Mouse (Mus musculus): ENCODE data around the gene Skor1.

DNA sequence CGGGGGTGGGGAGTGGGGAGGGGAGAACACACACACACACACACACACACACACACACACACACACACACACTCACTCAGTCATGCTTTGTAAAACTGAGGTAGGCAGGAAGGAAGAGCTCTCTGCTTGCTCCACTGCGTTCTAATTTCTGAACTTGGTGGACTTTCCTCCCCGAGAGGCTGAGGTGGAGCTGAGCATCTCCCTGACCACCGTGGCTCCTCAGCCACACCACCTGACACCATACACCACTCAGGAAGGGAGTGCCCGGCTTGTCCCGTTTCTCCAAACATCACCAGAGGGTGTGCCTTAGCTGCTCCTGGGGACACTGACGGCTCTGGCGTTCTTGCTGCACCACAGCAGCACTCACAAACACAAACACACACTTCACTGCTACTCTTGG lies 29.5 kb upstream of the Skor1 start:
- TF ChIP-seq CTCF (IDR thresholded peaks at IDR 0.05; ENCODE audit: low read depth) (no peak), EP300 (IDR thresholded peaks at IDR 0.05; ENCODE audit: low read depth) (no peak)

Data from liver, embryonic 14.5 days (tissue).